Mouse (Mus musculus) ES-CJ7 (cell line): Measurements from ENCODE around the gene Syde2.

Experiments used
- DNase-seq: peaks from one replicate; pipeline ENCODE4 v3.0.0; 2011; ENCODE audit warnings: low read depth, low spot score

The Syde2 gene

GRCm38 (mm10) chr3:146053082-146053814, 65.6 kb downstream of the Syde2 start:
- DNase-seq = no peak

- no peak for DNase-seq
These were observed 66.2 kb downstream of the Syde2 start for GRCm38 (mm10) chr3:146053873-146054272.

- no peak for DNase-seq
These were observed 69.5 kb downstream of the Syde2 start for GRCm38 (mm10) chr3:146057131-146057530.

GRCm38 (mm10) chr3:146058263-146058662, 70.6 kb downstream of the Syde2 start:
- DNase-seq = peak; percentile 36

- no peak for DNase-seq
These were observed 71.8 kb downstream of the Syde2 start for GRCm38 (mm10) chr3:146059356-146059926.

- no peak for DNase-seq
These were observed 75.5 kb downstream of the Syde2 start for GRCm38 (mm10) chr3:146063146-146063545.

- DNase-seq = no peak
These were observed 81.6 kb downstream of the Syde2 start for GRCm38 (mm10) chr3:146069276-146069675.
